Mouse (Mus musculus) limb, embryonic 11.5 days (tissue): ENCODE measurements around the gene Jazf1. TPM values are rescaled to one million over a fixed set of nuclear protein-coding genes. Genes with fewer than 3 reads are reported as not detected.

Experiments
- ATAC-seq: fragments of 200-750 bp; cut with Nextera tagmentation; 2 replicates; pipeline ENCODE4 v1.8.0; 2017; ENCODE audit warnings: low read depth; ENCODE audit not compliant: insufficient number of reproducible peaks, low FRiP score, low TSS enrichment
- DNase-seq: peaks from one replicate; pipeline ENCODE4 v3.0.0-alpha.2; 2015; ENCODE audit warnings: low spot score
- H3K27ac ChIP-seq: fragments of 300-500 bp; sonication (generic); replicated peaks from 2 replicates; pipeline ENCODE4 v1.5.1; 2014; ENCODE audit warnings: low read depth, mild to moderate bottlenecking, low read length
- H3K27me3 ChIP-seq: fragments of 300-500 bp; sonication (generic); 2 replicates; pipeline ENCODE4 v1.6.1; 2014; ENCODE audit warnings: mild to moderate bottlenecking, low read length, mixed read lengths; ENCODE audit not compliant: control insufficient read depth, insufficient read depth
- H3K36me3 ChIP-seq: fragments of 300-500 bp; sonication (generic); 2 replicates; pipeline ENCODE4 v1.6.1; 2014; ENCODE audit warnings: mild to moderate bottlenecking, low read length, moderate library complexity, mixed read lengths; ENCODE audit not compliant: control insufficient read depth, insufficient read depth
- H3K4me1 ChIP-seq: fragments of 300-500 bp; sonication (generic); 2 replicates; pipeline ENCODE4 v1.6.1; 2014; ENCODE audit warnings: low read length, mixed read lengths; ENCODE audit not compliant: control insufficient read depth, insufficient read depth
- H3K4me2 ChIP-seq: fragments of 300-500 bp; sonication (generic); 2 replicates; pipeline ENCODE4 v1.6.1; 2014; ENCODE audit warnings: low read depth, mild to moderate bottlenecking, moderate library complexity; ENCODE audit not compliant: severe bottlenecking
- H3K4me3 ChIP-seq: fragments of 300-500 bp; sonication (generic); 2 replicates; pipeline ENCODE4 v1.5.1; 2014; ENCODE audit warnings: low read depth, low read length
- H3K9ac ChIP-seq: fragments of 300-500 bp; sonication (generic); 2 replicates; pipeline ENCODE4 v1.6.1; 2014; ENCODE audit warnings: mild to moderate bottlenecking, low read length
- H3K9me3 ChIP-seq: fragments of 300-500 bp; sonication (generic); 2 replicates; pipeline ENCODE4 v1.6.1; 2016; ENCODE audit warnings: low read length; ENCODE audit not compliant: control insufficient read depth
- WGBS: fragments of 180-500 bp; shearing (Covaris S2); extraction: QIAGEN DNeasy Blood & Tissue Kit; methylation state at CpG from one replicate; pipeline ENCODE4 v1.1.7; 2014; 5-methylcytosine and 5-hydroxymethylcytosine counted together
- polyA plus RNA-seq: library from polyadenylated mRNA; unstranded; fragments of >200 nt; fragmentation: Nextera tagmentation; extraction: Ambion mirVana; gene quantifications from 2 replicates; pipeline ENCODE4 v1.2.1, GENCODE M21; 2014

Jazf1 gene
- polyA plus RNA-seq, 1 experiment from 2014 or later: 6.5 TPM

GRCm38 (mm10) chr6:53067446-53067988, 914 bp downstream of the Jazf1 start:
- Histone ChIP-seq H3K9ac (peak overlapping the region; percentile 62), H3K4me1 (peaks cover 7% of the 10 kb centered on the region; the same call in 1 of the 2 replicates), H3K27ac (no peak overlapping the region), H3K9me3 (no peaks in the 10 kb centered on the region), H3K27me3 (peaks cover 21% of the 10 kb centered on the region), H3K36me3 (no peaks in the 10 kb centered on the region), H3K4me3 (peak overlapping the region; percentile 77), H3K4me2 (peak overlapping the region; percentile 95)
- 6% methylated on average over 17 of the region's 41 CpGs for WGBS
- ATAC-seq: no peak
- DNase-seq: peak; percentile 50

DNA sequence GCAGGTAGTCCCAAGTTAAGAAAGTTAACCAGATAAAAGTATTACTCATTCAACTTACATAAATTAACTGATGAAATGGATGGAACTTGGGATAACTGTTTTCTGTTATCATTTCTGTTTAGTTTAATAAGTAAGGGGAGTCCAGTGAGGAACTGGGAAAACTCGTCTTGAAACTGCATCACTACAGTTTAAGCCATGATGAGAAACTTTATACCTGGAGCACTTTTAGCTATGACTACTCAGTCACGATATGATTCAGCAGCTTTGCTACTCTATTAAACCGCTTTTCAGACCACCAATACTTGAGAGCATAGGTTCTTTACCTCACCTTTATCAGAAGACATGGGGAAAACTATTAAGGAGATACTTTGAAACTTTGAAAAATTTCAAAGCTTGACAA, 1.5 kb downstream of the Jazf1 start:
- peaks cover 21% of the 10 kb centered on the region for H3K27me3 ChIP-seq
- WGBS: 58% methylated on average over 3 of the region's 3 CpGs
- no peaks in the 10 kb centered on the region for H3K36me3 ChIP-seq
- no peak overlapping the region for H3K4me3 ChIP-seq
- H3K9ac ChIP-seq: no peak overlapping the region
- no peak for ATAC-seq
- DNase-seq: no peak
- H3K9me3 ChIP-seq: no peaks in the 10 kb centered on the region
- H3K4me2 ChIP-seq: peak overlapping the region; percentile 95; the same call in 1 of the 2 replicates
- H3K27ac ChIP-seq: no peak overlapping the region
- H3K4me1 ChIP-seq: peaks cover 7% of the 10 kb centered on the region; the same call in 1 of the 2 replicates

GRCm38 (mm10) chr6:53064070-53064469, 4.4 kb downstream of the Jazf1 start:
- ATAC-seq (no peak), DNase-seq (no peak)
- Histone ChIP-seq H3K36me3 (no peaks in the 10 kb centered on the region), H3K4me2 (no peak overlapping the region), H3K27ac (no peak overlapping the region), H3K9me3 (no peaks in the 10 kb centered on the region), H3K27me3 (peaks cover 11% of the 10 kb centered on the region), H3K4me3 (no peak overlapping the region), H3K9ac (no peak overlapping the region), H3K4me1 (peaks cover 5% of the 10 kb centered on the region; the same call in 1 of the 2 replicates)
- 88% methylated on average over 4 of the region's 4 CpGs for WGBS

DNA sequence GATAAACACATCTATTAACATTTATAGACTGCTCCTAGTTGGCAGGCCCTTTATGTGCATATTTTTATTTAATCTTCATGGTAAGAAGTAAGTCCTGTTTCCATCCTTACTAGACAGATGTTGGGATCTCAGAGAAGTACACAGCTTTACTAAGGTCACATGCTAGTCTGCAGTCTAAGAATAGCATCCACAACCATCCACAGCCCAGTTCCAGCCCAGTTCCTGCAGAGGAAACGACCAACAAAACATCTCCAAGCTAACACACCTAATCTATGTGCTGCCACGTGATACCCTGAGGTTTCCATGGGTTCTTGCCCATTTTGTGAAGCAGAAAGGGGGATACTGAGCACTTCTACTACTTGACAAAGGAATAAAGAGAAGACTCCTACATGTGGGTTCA, 13.5 kb downstream of the Jazf1 start:
- H3K4me2 ChIP-seq: no peak overlapping the region
- ATAC-seq (no peak), DNase-seq (no peak)
- no peak overlapping the region for H3K27ac ChIP-seq
- H3K4me1 ChIP-seq: no peaks in the 10 kb centered on the region
- H3K36me3 ChIP-seq: no peaks in the 10 kb centered on the region
- no peaks in the 10 kb centered on the region for H3K9me3 ChIP-seq
- WGBS: 65% methylated on average over 2 of the region's 2 CpGs
- no peaks in the 10 kb centered on the region for H3K27me3 ChIP-seq
- H3K9ac ChIP-seq: no peak overlapping the region
- H3K4me3 ChIP-seq: no peak overlapping the region

DNA sequence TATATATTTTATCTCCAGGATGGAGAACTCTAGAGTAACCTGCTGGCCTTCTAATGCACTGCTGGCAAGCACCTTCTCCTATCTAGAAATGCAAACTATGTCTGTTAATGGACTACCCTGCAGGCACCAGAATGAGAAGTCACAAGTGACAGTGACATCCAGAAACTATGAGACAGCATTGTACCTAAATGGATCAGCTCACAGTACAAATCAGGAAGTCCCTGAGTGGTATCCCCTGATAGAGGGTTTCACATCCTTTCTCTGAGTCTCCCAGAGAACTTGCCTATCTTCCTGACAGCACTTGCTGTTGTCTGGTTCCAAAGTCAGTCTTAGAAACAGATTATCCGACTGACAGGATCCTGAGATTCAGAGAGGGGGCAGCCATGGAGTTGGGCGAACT, 22.9 kb downstream of the Jazf1 start:
- H3K4me1 ChIP-seq: no peaks in the 10 kb centered on the region
- ATAC-seq: no peak
- no peak overlapping the region for H3K4me2 ChIP-seq
- H3K36me3 ChIP-seq: no peaks in the 10 kb centered on the region
- DNase-seq: no peak
- H3K27me3 ChIP-seq: no peaks in the 10 kb centered on the region
- no peak overlapping the region for H3K9ac ChIP-seq
- WGBS: 92% methylated on average over 2 of the region's 2 CpGs
- H3K9me3 ChIP-seq: no peaks in the 10 kb centered on the region
- H3K4me3 ChIP-seq: no peak overlapping the region
- H3K27ac ChIP-seq: no peak overlapping the region

DNA sequence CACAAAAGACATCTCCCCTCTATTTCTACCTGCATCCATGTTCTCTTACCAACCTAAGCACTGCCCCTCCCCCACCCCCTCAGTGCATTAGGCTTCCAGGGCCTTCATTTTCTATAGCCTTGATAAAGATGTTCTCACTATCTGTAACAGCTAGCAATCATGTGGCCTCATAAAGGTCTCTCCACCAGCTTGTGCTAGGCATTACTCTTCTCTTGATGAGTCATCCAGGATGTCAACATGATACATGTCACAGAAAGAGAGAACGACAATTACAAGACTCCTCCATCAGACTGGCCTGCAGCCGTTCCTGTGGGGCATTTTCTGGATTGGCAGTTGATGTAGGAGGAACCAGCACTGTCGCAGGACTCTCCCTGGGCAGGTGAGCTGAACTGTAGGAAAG, 30.3 kb downstream of the Jazf1 start:
- Histone ChIP-seq H3K9ac (no peak overlapping the region), H3K4me2 (no peak overlapping the region), H3K9me3 (no peaks in the 10 kb centered on the region), H3K27me3 (no peaks in the 10 kb centered on the region), H3K4me3 (no peak overlapping the region), H3K4me1 (no peaks in the 10 kb centered on the region), H3K36me3 (no peaks in the 10 kb centered on the region), H3K27ac (no peak overlapping the region)
- DNase-seq: no peak
- 77% methylated on average over 3 of the region's 3 CpGs for WGBS
- no peak for ATAC-seq

GRCm38 (mm10) chr6:53034362-53035011, 33.9 kb downstream of the Jazf1 start:
- Histone ChIP-seq H3K9ac (no peak overlapping the region), H3K36me3 (no peaks in the 10 kb centered on the region), H3K4me1 (no peaks in the 10 kb centered on the region), H3K27me3 (no peaks in the 10 kb centered on the region), H3K27ac (no peak overlapping the region), H3K4me3 (no peak overlapping the region), H3K9me3 (no peaks in the 10 kb centered on the region), H3K4me2 (no peak overlapping the region)
- ATAC-seq: no peak
- 85% methylated on average over 6 of the region's 6 CpGs for whole genome bisulfite sequencing
- DNase-seq: no peak

- no peaks in the 10 kb centered on the region for H3K4me1 ChIP-seq
- DNase-seq: no peak
- no peak overlapping the region for H3K9ac ChIP-seq
- H3K36me3 ChIP-seq: no peaks in the 10 kb centered on the region
- no peaks in the 10 kb centered on the region for H3K9me3 ChIP-seq
- H3K27me3 ChIP-seq: no peaks in the 10 kb centered on the region
- H3K27ac ChIP-seq: no peak overlapping the region
- ATAC-seq: no peak
- H3K4me2 ChIP-seq: no peak overlapping the region
- WGBS: 69% methylated on average over 4 of the region's 4 CpGs
- H3K4me3 ChIP-seq: no peak overlapping the region
Measured at GRCm38 (mm10) chr6:53032730-53033484, 35.5 kb downstream of the Jazf1 start.
